Mouse (Mus musculus): Measurements from ENCODE around the gene Wnt9a. TPM values are rescaled to one million over a fixed set of nuclear protein-coding genes. Genes with fewer than 3 reads are reported as not detected.
A peak's percentile ranks its signal among the peaks of the same experiment; 100 is the strongest.
"Not testable (repeated sequence)": the region's sequence is repeated elsewhere in the genome, so short reads cannot be mapped to it uniquely, and the experiment has no call there.

The Wnt9a gene
- polyA plus RNA-seq, 1 experiment from 2014 or later: 1.5 TPM

DNA sequence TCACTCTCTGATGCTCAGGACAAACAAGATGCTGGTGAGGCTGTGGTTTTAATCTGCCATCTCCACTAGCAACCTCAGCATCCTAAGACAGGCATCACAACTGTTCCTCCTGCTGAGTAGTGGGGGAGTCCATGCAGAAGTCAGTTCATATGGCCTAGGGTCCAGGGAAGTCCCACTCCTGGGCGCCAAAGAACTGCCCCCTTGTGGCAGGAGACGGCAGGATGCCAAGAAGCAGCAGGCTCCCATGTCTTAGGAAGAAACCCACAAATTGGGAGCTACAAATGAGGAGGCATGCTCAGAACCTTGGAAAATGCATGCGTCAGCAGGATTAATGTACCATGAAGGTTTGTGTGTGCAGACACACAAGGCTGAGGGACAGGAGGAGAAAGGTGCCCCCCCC lies 59.9 kb downstream of the Wnt9a start:
- DNase-seq: peak; percentile 55

DNA sequence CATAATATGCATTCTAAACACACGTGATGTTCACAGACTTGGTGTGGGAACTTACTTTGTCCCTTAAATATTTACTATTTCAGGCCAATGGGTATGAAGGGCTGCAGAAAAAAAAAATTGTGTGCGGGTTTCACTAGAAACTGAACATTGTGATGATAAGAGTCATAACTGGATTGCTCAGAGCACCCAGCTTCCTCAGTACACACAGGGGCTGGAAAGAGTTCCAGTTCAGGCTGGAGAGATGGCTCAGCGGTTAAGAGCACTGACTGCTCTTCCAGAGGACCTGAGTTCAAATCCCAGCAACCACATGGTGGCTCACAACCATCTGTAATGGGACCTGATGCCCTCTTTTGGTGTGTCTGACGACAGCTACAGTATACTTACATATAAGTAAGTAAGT lies 61.2 kb downstream of the Wnt9a start:
- 75% methylated on average over 4 of the region's 4 CpGs for WGBS
- not testable (repeated sequence) for ATAC-seq (ENCODE audit: insufficient read depth)

More for the DNA sequence above, 59.9 kb downstream of the Wnt9a start:
- peak; percentile 64 for TF ChIP-seq CTCF (IDR thresholded peaks at IDR 0.05; ENCODE audit: low read depth)
- Histone ChIP-seq H3K27ac (ENCODE audit: low read depth) (no peak overlapping the region), H3K4me3 (ENCODE audit: low read depth, low read length) (no peak overlapping the region), H3K9me3 (ENCODE audit: low read depth, low read length) (no peaks in the 10 kb centered on the region), H3K36me3 (ENCODE audit: insufficient read depth) (no peaks in the 10 kb centered on the region), H3K9ac (no peak overlapping the region), H3K4me2 (no peak overlapping the region), H3K4me1 (ENCODE audit: insufficient read depth) (peaks cover 8% of the 10 kb centered on the region; the same call in 1 of the 2 replicates), H3K27me3 (ENCODE audit: insufficient read depth, low read length) (no peaks in the 10 kb centered on the region)
- WGBS: 38% methylated on average over 3 of the region's 3 CpGs
- no peak for ATAC-seq (ENCODE audit: insufficient read depth)

DNA sequence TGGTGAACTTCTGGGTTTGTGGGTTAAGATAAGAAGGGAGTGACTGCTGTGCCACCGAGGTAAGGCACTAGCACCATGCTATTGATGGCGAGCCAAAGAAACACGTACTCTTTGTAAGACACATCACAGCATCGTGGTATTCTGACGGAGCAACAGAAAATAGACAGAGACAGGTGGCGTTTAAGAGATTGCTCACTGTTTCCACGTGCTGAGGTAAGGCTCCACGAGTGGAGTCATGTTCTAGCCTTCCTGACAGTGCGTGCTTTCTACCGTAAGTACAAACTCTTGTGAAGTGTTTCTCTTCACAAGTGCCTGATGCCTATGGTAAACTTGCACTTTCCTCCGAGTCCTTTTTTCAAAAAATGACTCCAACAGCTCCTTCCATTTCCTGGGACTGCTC lies 63.1 kb downstream of the Wnt9a start:
- WGBS: 62% methylated on average over 11 of the region's 11 CpGs
- H3K27ac ChIP-seq (ENCODE audit: low read depth): no peak overlapping the region
- no peak overlapping the region for H3K4me2 ChIP-seq
- DNase-seq: no peak
- no peak for TF ChIP-seq CTCF (IDR thresholded peaks at IDR 0.05; ENCODE audit: low read depth)
- no peak for ATAC-seq (ENCODE audit: insufficient read depth)
- H3K4me3 ChIP-seq (ENCODE audit: low read depth, low read length): no peak overlapping the region
- H3K36me3 ChIP-seq (ENCODE audit: insufficient read depth): no peaks in the 10 kb centered on the region
- no peaks in the 10 kb centered on the region for H3K27me3 ChIP-seq (ENCODE audit: insufficient read depth, low read length)
- H3K4me1 ChIP-seq (ENCODE audit: insufficient read depth): peaks cover 2% of the 10 kb centered on the region; the same call in 1 of the 2 replicates
- no peak overlapping the region for H3K9ac ChIP-seq
- no peaks in the 10 kb centered on the region for H3K9me3 ChIP-seq (ENCODE audit: low read depth, low read length)

More for the DNA sequence above, 61.2 kb downstream of the Wnt9a start:
- not testable (repeated sequence) for H3K4me2 ChIP-seq; H3K4me3 ChIP-seq (ENCODE audit: low read depth, low read length); H3K27me3 ChIP-seq (ENCODE audit: insufficient read depth, low read length); H3K36me3 ChIP-seq (ENCODE audit: insufficient read depth); DNase-seq; H3K27ac ChIP-seq (ENCODE audit: low read depth); H3K9ac ChIP-seq; H3K9me3 ChIP-seq (ENCODE audit: low read depth, low read length); H3K4me1 ChIP-seq (ENCODE audit: insufficient read depth)

DNA sequence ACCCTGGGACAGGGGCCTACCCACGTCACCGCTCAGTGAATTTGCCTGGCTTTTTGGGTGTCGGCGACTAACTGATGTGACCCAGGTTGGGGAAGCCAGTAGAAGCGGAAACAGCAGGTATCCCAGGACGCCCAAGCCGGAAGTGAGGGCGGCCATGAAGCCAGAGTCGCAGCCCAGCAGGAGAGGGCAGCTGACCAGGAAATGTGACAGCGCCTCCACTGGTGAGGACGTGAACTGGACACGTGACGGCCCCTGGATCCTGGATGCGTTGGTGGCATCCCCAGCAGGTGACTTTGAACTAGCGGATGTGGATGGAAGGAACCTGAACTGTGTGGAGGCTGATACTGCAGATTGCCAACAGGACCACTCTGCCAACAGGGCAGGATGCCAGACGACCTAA lies 68.7 kb downstream of the Wnt9a start, which contains the start of gene Prss38:
Prss38 (minus strand) TSS at position 183 of the 400 bp plus-strand sequence.
- H3K9me3 ChIP-seq (ENCODE audit: low read depth, low read length): no peaks in the 10 kb centered on the region
- 68% methylated on average over 16 of the region's 16 CpGs for WGBS
- no peak for DNase-seq
- H3K36me3 ChIP-seq (ENCODE audit: insufficient read depth): no peaks in the 10 kb centered on the region
- H3K4me1 ChIP-seq (ENCODE audit: insufficient read depth): no peaks in the 10 kb centered on the region
- H3K27ac ChIP-seq (ENCODE audit: low read depth): no peak within 1 kb of the TSS
- no peak within 1 kb of the TSS for H3K4me2 ChIP-seq
- no peak within 1 kb of the TSS for H3K4me3 ChIP-seq (ENCODE audit: low read depth, low read length)
- H3K27me3 ChIP-seq (ENCODE audit: insufficient read depth, low read length): no peaks in the 10 kb centered on the region
- H3K9ac ChIP-seq: no peak within 1 kb of the TSS
- no peak for ATAC-seq (ENCODE audit: insufficient read depth)
- TF ChIP-seq CTCF (IDR thresholded peaks at IDR 0.05; ENCODE audit: low read depth): no peak; the same call in 1 of the 2 replicates

DNA sequence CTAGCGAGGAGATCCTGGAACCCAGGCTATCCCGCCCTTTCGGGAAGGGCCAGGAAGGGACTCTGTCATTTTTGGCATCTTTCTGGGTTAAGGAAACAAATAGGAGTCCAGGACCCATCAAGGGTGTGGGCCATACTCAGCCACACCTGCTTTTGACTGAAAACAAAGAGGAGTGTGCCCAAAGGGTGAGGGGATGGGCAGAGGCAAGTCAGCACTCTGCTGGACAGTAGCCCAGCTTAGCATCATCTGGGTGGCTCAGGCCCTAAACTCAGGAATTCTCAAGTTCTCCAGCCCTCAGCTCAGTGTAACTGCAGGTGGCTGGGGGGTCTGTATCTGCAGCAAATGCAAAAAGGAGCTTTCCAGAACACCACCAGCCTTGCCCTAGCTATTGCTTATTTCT lies 71.3 kb downstream of the Wnt9a start:
- H3K4me2 ChIP-seq: no peak overlapping the region
- WGBS: 77% methylated on average over 3 of the region's 3 CpGs
- no peak for ATAC-seq (ENCODE audit: insufficient read depth)
- H3K9me3 ChIP-seq (ENCODE audit: low read depth, low read length): no peaks in the 10 kb centered on the region
- H3K36me3 ChIP-seq (ENCODE audit: insufficient read depth): no peaks in the 10 kb centered on the region
- DNase-seq: no peak
- no peaks in the 10 kb centered on the region for H3K27me3 ChIP-seq (ENCODE audit: insufficient read depth, low read length)
- no peak overlapping the region for H3K4me3 ChIP-seq (ENCODE audit: low read depth, low read length)
- no peak overlapping the region for H3K27ac ChIP-seq (ENCODE audit: low read depth)
- no peak for TF ChIP-seq CTCF (IDR thresholded peaks at IDR 0.05; ENCODE audit: low read depth)
- no peaks in the 10 kb centered on the region for H3K4me1 ChIP-seq (ENCODE audit: insufficient read depth)
- no peak overlapping the region for H3K9ac ChIP-seq

DNA sequence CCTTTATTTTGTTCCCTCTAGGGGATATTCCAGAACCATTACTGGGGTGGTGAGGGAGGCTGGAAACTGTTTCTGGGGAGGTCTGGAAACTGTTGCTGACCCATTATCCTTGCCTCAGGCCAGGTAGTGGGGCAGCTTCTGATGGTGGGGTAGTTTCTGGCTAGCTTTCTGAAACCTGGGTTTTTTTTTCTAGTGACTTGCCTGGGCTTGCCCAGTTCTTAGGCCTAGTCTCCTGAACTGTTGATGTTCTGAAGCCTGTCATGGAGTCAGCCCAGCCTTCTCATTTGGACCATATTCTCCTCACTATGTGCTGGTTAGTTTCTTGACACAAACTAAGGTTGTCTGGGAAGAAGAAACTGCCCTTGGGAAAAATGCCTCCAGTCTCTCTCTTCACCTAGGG lies 72.8 kb downstream of the Wnt9a start:
- TF ChIP-seq CTCF (IDR thresholded peaks at IDR 0.05; ENCODE audit: low read depth): no peak
- Histone ChIP-seq H3K9ac (no peak overlapping the region), H3K9me3 (ENCODE audit: low read depth, low read length) (no peaks in the 10 kb centered on the region), H3K27me3 (ENCODE audit: insufficient read depth, low read length) (no peaks in the 10 kb centered on the region), H3K27ac (ENCODE audit: low read depth) (no peak overlapping the region), H3K36me3 (ENCODE audit: insufficient read depth) (no peaks in the 10 kb centered on the region), H3K4me3 (ENCODE audit: low read depth, low read length) (no peak overlapping the region), H3K4me1 (ENCODE audit: insufficient read depth) (peaks cover 10% of the 10 kb centered on the region), H3K4me2 (no peak overlapping the region)
- ATAC-seq (ENCODE audit: insufficient read depth) (no peak), DNase-seq (no peak)

Small RNAs within 50 kb of the gene (microRNA-seq; reads per million reads assigned to microRNA genes)
- gene Gm24756 (ENCODE audit: borderline number of aligned reads): not detected

Other genes starting within 250 kb of the Wnt9a start
- gene Obscn, start 170.5 kb upstream of the Wnt9a start, polyA plus RNA-seq (2014; fragmentation: Nextera tagmentation; extraction: Ambion mirVana): 0.14 and 1.4 TPM in 2 replicates
- gene Iba57, start 143.2 kb upstream of the Wnt9a start, polyA plus RNA-seq (2014; fragmentation: Nextera tagmentation; extraction: Ambion mirVana): 1.9 and 2.2 TPM in 2 replicates
- gene Gjc2, start 123.7 kb upstream of the Wnt9a start, polyA plus RNA-seq (2014; fragmentation: Nextera tagmentation; extraction: Ambion mirVana): 0.16 and 0.34 TPM in 2 replicates
- 140 and 141 TPM in 2 replicates for gene Guk1, start 114.7 kb upstream of the Wnt9a start, polyA plus RNA-seq (2014; fragmentation: Nextera tagmentation; extraction: Ambion mirVana)
- gene Mrpl55, start 104.4 kb upstream of the Wnt9a start, polyA plus RNA-seq (2014; fragmentation: Nextera tagmentation; extraction: Ambion mirVana): 89.9 and 100 TPM in 2 replicates
- 32.5 and 32.9 TPM in 2 replicates for gene 2310033P09Rik, start 98.6 kb upstream of the Wnt9a start, polyA plus RNA-seq (2014; fragmentation: Nextera tagmentation; extraction: Ambion mirVana)
- 687 and 693 TPM in 2 replicates for gene Arf1, start 78.7 kb upstream of the Wnt9a start, polyA plus RNA-seq (2014; fragmentation: Nextera tagmentation; extraction: Ambion mirVana)
- not detected in 2 replicates for gene Wnt3a, start 16.2 kb upstream of the Wnt9a start, polyA plus RNA-seq (2014; fragmentation: Nextera tagmentation; extraction: Ambion mirVana)
- not detected in 2 replicates for gene Prss38, start 68.7 kb downstream of the Wnt9a start, polyA plus RNA-seq (2014; fragmentation: Nextera tagmentation; extraction: Ambion mirVana)
- gene Jmjd4, start 143.1 kb downstream of the Wnt9a start, polyA plus RNA-seq (2014; fragmentation: Nextera tagmentation; extraction: Ambion mirVana): 11.5 and 11.7 TPM in 2 replicates
- gene Snap47, start 144.3 kb downstream of the Wnt9a start, polyA plus RNA-seq (2014; fragmentation: Nextera tagmentation; extraction: Ambion mirVana): 87.3 and 97.4 TPM in 2 replicates
- gene Zfp867, start 165.5 kb downstream of the Wnt9a start, polyA plus RNA-seq (2014; fragmentation: Nextera tagmentation; extraction: Ambion mirVana): 7.7 and 8.7 TPM in 2 replicates
- 27.6 and 30.9 TPM in 2 replicates for gene Zkscan17, start 219.8 kb downstream of the Wnt9a start, polyA plus RNA-seq (2014; fragmentation: Nextera tagmentation; extraction: Ambion mirVana)
- 0.12 and 0.50 TPM in 2 replicates for gene Nlrp3, start 234.6 kb downstream of the Wnt9a start, polyA plus RNA-seq (2014; fragmentation: Nextera tagmentation; extraction: Ambion mirVana)